Mouse (Mus musculus): Measurements from ENCODE around the gene Dmxl2. TPM values are rescaled to one million over a fixed set of nuclear protein-coding genes. Genes with fewer than 3 reads are reported as not detected.

Gene Dmxl2
- 100 to 1,000 TPM; 198 to 199 TPM for total RNA-seq (2021)
- long read RNA-seq, experiment 1, partial matches to known transcripts: 10 of 16 reads
- long read RNA-seq, experiment 1, other reads (novel, unspliced or antisense): 6 of 16 reads
- long read RNA-seq, experiment 2, partial matches to known transcripts: 4 of 5 reads
- long read RNA-seq, experiment 2, other reads (novel, unspliced or antisense): 1 of 5 reads

GRCm38 (mm10) chr9:54501453-54502110 lies at the start of gene Dmxl2:
TSS of gene Dmxl2 (minus strand) at chr9:54501626.
- DNase-seq (ENCODE audit: low spot score in 2 of 2): peak; percentile 79 to 87

DNA sequence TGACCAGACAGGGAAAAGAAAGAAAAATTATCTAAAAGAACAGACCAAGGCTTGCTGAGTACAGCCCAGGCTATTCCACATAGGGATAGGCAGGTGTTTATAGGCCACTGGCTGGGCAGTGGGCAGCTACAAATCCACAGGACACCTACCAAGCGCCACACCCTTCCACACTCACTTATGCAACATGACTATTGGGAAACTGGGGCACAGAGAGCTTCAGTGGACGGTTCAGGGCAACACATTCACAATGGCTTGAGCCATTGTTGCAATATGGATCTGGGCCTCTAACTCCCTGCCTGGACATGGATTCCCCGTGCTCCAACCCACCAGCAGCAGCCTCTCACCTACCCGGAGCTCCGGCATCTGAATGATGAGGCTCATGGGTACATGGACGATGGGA lies 48.0 kb upstream of the Dmxl2 start:
- no peak for DNase-seq (ENCODE audit: low spot score in 2 of 2)

DNA sequence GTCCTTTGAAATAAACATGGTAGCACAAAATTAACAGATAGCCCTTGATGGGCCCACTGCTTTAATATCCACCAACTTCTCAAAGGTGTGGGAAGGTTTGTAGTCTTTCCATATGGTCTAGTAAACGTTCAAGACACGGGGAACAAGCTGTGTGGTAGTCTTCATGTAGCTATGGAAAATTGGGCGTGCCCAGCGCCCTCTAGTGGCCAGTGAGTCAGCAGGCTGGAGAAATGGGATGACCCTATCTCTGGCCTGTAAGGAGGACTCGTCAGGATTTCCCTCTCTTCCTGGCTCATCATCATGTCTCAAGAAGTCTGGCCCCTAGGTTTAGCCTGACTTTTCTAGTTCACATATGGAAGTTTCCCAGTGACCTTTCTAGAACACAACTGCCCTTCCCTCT lies 46.1 kb upstream of the Dmxl2 start:
- DNase-seq (ENCODE audit: low spot score in 2 of 2): peak; percentile 66 to 77

DNA sequence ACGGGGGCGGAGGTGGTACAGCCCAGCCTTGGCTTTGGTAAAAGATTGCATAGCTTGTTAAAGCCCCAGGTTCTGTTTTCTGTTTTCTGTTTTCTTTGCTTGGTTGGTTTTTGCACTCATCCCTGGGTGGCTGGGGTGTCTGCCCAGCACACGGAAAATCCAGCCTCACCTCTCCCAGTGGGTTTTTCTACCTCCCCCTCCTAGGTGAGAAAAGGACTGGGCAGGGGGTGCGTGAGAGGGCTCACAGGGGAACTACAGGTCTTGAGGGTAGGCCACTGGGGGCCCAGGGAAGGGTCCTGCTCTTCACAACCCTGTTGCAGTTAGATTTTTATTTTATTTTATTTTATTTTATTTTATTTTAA lies 43.5 kb upstream of the Dmxl2 start:
- DNase-seq (ENCODE audit: low spot score in 2 of 2): no peak

DNA sequence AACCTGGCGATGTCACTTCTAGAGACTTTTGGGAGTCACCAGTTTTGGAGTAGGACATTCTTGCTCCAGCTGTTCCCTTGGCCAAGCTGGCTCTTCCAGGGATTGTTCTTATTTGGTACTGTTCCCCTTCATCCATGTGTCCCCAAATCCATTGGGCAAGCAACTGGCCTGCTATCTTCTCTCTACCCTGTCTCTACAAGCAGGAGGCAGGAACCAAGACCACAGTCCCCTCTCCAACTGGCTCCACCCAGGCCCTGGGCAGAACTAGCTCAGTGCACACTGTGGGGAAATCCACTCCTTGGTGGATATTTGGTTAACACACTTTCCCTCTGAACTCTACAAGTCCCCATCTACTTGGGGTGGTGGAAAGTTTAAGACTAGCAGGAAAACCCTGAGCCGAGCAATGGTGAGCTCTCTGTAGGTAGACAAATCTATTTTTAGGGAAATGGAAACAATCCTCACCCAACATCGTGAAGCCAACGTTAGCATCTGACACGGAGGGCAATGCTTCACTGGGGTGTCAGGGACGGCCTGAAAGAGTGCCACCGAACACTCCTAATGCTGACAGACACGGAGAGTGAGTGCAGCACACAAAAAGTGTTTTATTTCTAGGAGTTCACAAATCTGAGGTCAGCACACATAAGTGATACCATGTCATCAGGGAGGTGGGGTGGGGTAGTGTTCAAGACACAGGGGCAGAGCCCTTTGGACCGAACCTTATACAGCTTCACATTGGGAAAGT lies 43.0 kb upstream of the Dmxl2 start:
- no peak for DNase-seq (ENCODE audit: low spot score in 2 of 2)

DNA sequence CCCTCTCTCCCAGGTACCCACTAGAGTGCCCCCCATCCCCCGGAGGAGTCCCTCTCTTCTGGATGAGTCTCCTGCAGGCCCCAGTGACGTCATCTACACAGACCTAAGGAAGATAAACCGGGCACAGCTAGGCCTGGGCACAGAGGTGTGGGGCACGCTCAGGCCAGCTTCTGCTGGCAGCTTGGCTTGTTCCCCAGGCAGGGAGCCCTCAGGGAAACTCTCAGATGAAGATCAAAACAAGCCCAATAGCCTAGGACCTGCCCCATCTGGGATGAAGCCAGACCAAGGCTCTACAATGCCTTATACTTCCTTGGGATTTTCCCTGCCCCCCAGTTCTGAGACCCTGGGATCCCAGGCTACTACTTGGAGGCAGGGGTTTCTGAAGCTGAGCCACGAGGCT lies 39.4 kb upstream of the Dmxl2 start:
- DNase-seq (ENCODE audit: low spot score in 2 of 2): no peak

DNA sequence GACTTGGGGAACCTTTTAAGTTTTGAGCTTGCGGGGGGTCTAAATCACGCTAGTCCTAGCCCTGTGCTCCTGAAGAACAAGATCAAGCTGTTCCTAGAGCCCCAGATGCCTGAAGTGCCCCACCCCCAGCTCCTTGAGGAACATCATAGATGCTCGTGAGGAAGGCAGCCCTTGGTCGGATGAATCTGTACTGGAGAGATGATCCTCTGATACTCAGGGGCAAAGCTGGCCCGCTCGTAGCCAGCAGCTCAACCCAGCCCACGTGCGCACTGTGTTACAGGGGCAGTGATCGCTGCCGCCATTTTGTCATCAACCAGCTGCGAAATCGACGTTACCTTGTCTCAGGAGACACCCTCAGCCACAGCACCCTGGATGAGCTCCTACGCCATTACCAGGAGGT lies 37.3 kb upstream of the Dmxl2 start, which contains the start of gene Sh2d7:
Gene Sh2d7, plus strand, starts transcription at position 301 of the 400 bp plus-strand sequence.
- DNase-seq (ENCODE audit: low spot score in 2 of 2): no peak

DNA sequence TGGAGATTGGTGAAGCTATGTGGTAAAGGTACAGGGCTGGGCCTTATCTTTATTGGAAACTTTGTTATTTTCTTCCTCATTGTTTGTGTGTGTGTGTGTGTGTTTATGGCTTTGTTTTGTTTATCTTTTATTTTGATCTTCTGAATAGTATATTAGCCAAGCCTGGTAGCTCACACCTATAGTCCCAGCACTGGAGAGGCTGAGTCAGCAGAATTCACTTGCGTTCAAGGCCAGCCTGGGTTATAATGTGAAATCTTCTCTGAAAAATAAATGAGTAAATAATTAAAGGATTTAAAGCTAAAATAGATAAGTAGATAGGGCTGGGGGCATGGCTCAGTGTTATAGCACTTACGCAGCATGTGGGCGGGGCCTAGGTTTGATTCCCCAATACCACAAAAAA lies 36.8 kb upstream of the Dmxl2 start:
- no peak for DNase-seq (ENCODE audit: low spot score in 2 of 2)

- no peak for DNase-seq (ENCODE audit: low spot score in 2 of 2)
These were observed 36.1 kb upstream of the Dmxl2 start for GRCm38 (mm10) chr9:54537480-54537879.

DNA sequence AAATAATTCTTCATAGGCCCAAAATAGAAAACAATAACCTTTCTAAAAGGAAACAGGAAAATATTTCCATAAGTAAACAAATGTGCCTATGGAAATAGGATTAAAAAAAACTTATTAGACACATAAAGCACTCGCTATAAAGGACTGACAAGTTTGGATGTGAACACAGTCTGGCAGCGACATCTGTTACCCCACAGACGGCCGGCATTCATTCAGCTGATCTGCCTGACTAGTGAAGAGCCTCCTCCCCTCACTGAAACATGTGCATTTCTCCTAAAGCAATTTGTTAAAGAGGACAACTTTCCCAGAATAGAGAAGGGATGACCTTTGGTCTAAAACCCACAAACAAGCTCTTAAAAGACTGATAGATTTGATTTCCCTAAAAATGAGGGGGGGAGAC lies 35.6 kb upstream of the Dmxl2 start:
- peak in 1 of 2 experiments; percentile 31 for DNase-seq (ENCODE audit: low spot score in 2 of 2)

DNA sequence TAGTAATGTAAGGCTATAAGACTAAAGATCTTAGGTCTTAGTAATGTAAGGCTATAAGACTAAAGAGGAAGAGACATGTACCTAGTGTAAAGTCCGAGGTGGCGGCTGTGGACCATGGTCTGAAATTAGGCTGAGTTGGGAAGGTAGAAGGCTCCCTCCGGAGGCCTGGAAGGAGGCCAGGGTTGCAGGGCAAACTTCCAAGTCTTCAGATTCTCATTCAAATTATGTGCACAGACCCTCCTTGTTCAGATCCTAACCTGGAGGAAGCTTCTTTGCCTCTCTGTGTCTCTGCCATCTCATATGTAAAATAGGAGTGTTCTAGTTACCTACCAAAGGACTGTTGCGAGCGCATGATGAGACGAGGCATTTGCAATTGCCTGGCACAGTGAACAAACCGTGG lies 34.8 kb upstream of the Dmxl2 start:
- DNase-seq (ENCODE audit: low spot score in 2 of 2): no peak

GRCm38 (mm10) chr9:54533975-54534374 lies 32.5 kb upstream of the Dmxl2 start:
- peak; percentile 79 to 80 for DNase-seq (ENCODE audit: low spot score in 2 of 2)

DNA sequence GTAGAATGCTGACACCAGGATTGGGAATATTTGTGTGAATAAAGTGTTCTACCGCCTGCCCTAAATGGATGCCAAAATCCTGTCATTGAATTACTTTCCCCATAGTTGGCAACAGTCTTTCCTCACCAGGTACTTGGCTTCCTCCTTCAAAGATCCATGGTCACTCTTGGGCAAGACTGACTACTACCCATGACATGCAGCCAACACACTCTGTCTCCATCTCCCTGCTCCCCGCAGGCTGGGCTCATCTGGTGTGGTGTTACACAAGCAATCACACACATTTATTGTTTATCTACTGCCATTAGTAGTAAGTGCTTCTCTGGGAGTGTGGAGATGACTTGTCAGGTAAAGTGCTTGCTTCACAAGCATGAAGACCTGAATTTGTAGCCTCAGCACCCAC lies 31.5 kb upstream of the Dmxl2 start:
- DNase-seq (ENCODE audit: low spot score in 2 of 2): no peak

GRCm38 (mm10) chr9:54531421-54531820 lies 30.0 kb upstream of the Dmxl2 start:
- DNase-seq (ENCODE audit: low spot score in 2 of 2): no peak

DNA sequence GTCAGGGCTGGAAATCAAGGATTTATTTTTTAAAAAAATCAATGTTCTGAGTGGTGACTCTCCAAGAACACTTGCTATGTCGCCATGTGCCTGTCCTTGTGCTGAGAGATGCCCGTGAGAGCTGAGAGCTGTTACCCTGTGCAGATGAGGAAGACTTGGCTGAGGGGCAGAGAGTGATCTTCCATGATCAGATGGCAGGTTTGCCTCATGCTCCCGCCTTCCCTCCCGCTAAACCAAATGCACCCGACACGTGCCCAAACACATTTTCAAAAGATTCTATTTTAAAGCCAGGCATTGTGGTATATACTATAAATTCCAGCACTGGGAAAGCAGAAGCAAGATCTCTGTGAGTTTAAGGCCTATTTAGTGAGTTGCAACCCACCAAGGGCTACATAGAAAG lies 29.4 kb upstream of the Dmxl2 start:
- DNase-seq (ENCODE audit: low spot score in 2 of 2): no peak

DNA sequence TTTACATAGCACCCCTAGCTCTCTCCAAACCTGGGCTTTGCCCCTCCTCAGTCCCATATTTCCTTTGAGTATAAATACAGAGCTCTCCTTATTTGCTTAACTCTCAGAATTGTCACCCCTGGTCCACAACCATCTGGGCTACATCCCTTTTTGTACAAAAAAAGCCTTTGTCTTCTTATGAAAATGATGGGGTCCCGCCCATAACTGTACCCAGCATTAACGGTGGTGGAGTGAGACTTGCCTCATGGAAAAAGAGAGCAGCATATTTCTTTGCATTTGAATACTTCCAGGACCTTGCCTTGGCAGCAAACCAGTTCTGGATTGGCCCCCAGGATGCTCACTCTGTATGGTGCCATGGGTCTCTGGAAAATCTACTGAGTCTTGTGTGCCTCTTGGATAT lies 28.5 kb upstream of the Dmxl2 start:
- DNase-seq (ENCODE audit: low spot score in 2 of 2): no peak

- no peak for DNase-seq (ENCODE audit: low spot score in 2 of 2)
These were observed 26.3 kb upstream of the Dmxl2 start for GRCm38 (mm10) chr9:54527694-54528093.

GRCm38 (mm10) chr9:54520286-54520685 lies 18.9 kb upstream of the Dmxl2 start:
- no peak for DNase-seq (ENCODE audit: low spot score in 2 of 2)

DNA sequence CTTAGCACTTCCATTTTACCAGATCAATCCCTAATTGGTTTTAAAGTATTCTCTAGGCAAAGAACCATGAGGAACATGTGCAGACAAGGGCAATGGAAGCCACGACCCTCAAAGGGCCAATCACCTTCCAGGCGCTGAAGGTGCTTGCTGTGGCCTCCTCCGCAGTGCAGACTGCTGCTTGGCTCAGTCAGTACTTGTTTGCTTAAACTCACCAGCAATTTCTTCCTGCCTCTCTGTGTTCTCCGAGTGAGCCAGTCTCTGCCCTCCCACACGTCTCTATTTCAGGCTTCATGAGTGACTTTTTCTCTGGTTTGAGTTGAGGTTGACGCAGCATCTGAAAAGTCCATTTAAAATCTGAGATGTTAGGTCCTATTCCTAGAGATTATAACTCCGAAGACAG lies 17.5 kb upstream of the Dmxl2 start:
- DNase-seq (ENCODE audit: low spot score in 2 of 2): peak; percentile 59 to 70

- DNase-seq (ENCODE audit: low spot score in 2 of 2): no peak
These were observed 14.6 kb upstream of the Dmxl2 start for GRCm38 (mm10) chr9:54515991-54516390.

- DNase-seq (ENCODE audit: low spot score in 2 of 2): no peak
These were observed 1.4 kb upstream of the Dmxl2 start for GRCm38 (mm10) chr9:54502873-54503272.

- no peak for DNase-seq (ENCODE audit: low spot score in 2 of 2)
These were observed 677 bp upstream of the Dmxl2 start for GRCm38 (mm10) chr9:54502111-54502495.

Data from left cerebral cortex, adult 18-20 months (tissue).